Mouse (Mus musculus) olfactory bulb, adult 2 months (tissue): ENCODE results near the gene Ddrgk1. TPM values are rescaled to one million over a fixed set of nuclear protein-coding genes. Genes with fewer than 3 reads are reported as not detected.

Experiments used
- H3K27ac ChIP-seq: fragments of 200-500 bp; 2 replicates; pipeline ENCODE4 v1.5.1; 2012; ENCODE audit warnings: low read depth, low read length; ENCODE audit not compliant: insufficient read depth
- H3K4me1 ChIP-seq: fragments of 200-500 bp; 2 replicates; pipeline ENCODE4 v1.6.1; 2012; ENCODE audit warnings: low read length; ENCODE audit not compliant: control insufficient read depth, insufficient read depth
- H3K4me3 ChIP-seq: fragments of 200-500 bp; 2 replicates; pipeline ENCODE4 v1.5.1; 2012; ENCODE audit warnings: mild to moderate bottlenecking, low read depth, low read length, moderate library complexity; ENCODE audit not compliant: insufficient read depth
- CTCF ChIP-seq: fragments of 200-500 bp; IDR thresholded peaks from 2 replicates; pipeline ENCODE4 v1.5.1; 2012; ENCODE audit warnings: low read depth, mild to moderate bottlenecking, low read length, moderate library complexity; ENCODE audit not compliant: insufficient read depth
- POLR2A ChIP-seq: fragments of 200-500 bp; IDR thresholded peaks from 2 replicates; pipeline ENCODE4 v1.6.1; 2012; ENCODE audit warnings: mild to moderate bottlenecking, low read depth, low read length, moderate library complexity; ENCODE audit not compliant: insufficient read depth
- WGBS: fragments of 180-500 bp; shearing (Covaris S2); methylation state at CpG from one replicate; pipeline ENCODE4 v1.1.7; 2018; 5-methylcytosine and 5-hydroxymethylcytosine counted together
- polyA plus RNA-seq: library from polyadenylated mRNA; stranded (reverse); fragments of >200 nt; gene quantifications from 2 replicates; pipeline ENCODE4 v1.2.4, GENCODE M21; 2012; ENCODE audit warnings: low replicate concordance; ENCODE audit not compliant: missing spikeins, insufficient read depth, insufficient read length

Ddrgk1 gene
- polyA plus RNA-seq, 1 experiment: not detected

GRCm38 (mm10) chr2:130693563-130693962 is 29.1 kb upstream of the Ddrgk1 start:
- H3K4me3 ChIP-seq: no peak overlapping the region
- WGBS: 53% methylated on average over 3 of the region's 3 CpGs
- TF ChIP-seq POLR2A (no peak), CTCF (no peak)
- peaks cover 22% of the 10 kb centered on the region for H3K4me1 ChIP-seq
- H3K27ac ChIP-seq: no peak overlapping the region

DNA sequence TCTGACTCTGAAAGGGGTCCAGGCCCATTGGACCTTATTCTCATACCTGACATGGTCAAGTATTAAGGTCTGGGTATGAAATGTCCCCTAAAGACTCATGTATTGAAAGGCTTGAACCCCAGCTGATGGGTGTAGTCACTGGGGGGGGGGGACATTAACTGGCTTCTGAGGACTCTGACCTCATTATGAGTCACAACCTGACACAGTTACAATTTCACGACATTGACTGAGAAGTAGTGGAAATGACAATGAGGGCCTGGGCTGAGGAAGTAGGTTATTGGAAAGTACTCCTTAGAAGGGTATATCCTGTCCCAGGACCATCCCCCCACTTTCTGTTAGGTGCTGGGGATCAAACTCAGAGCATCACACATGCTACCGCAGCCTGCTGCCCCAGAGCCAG is 24.6 kb upstream of the Ddrgk1 start:
- WGBS: 83% methylated on average over 2 of the region's 2 CpGs
- Histone ChIP-seq H3K4me1 (no peaks in the 10 kb centered on the region; the same call in 1 of the 2 replicates), H3K4me3 (no peak overlapping the region), H3K27ac (no peak overlapping the region)
- TF ChIP-seq CTCF: no peak
- TF ChIP-seq POLR2A: no peak

DNA sequence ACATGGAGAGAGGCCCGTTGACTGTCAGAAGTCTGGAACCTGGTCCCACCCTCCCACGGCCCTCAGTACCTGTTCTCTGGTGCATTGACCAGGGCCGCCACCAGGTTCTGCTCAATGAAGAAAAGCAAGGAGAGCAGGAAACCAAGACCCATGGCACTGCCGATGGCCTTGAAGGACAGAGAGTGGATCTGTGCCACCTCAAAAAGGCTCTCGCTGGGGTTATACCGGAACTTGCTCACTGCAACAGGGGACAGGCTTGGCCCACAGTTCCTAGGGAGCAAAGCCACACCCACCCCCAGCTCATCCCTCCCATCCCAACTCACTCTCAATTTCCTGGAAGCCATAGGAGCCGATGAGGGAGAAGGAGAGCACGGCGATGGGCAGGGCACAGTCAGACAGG is 21.0 kb upstream of the Ddrgk1 start:
- no peaks in the 10 kb centered on the region for H3K4me1 ChIP-seq
- WGBS: 91% methylated on average over 9 of the region's 9 CpGs
- TF ChIP-seq POLR2A (no peak), CTCF (no peak)
- H3K4me3 ChIP-seq: no peak overlapping the region
- no peak overlapping the region for H3K27ac ChIP-seq

GRCm38 (mm10) chr2:130681531-130681930 is 17.1 kb upstream of the Ddrgk1 start:
- no peak for TF ChIP-seq CTCF
- no peak for TF ChIP-seq POLR2A
- Histone ChIP-seq H3K27ac (no peak overlapping the region), H3K4me3 (no peak overlapping the region), H3K4me1 (no peaks in the 10 kb centered on the region)
- 75% methylated on average over 3 of the region's 3 CpGs for WGBS

DNA sequence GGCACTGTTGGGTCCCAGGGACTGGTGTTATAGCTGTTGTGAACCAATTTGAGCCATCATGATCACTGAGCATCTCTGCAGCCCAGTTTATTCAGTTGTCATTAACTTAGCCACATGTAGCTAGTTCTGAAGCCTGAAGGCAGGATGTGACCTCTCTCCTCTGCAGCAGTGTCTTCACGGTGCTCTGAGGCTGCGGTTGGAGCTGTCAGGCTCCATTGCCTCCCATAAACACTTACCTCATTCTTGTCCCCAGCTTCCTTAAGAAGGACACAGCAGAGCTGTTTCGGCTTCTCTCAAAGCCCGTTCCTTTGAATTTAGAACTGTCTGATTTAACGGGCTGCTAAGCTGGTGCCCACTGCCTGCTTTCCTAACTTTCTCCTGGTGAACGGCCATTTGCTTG is 15.4 kb upstream of the Ddrgk1 start:
- no peak for TF ChIP-seq POLR2A
- no peak for TF ChIP-seq CTCF
- WGBS: 92% methylated on average over 6 of the region's 6 CpGs

DNA sequence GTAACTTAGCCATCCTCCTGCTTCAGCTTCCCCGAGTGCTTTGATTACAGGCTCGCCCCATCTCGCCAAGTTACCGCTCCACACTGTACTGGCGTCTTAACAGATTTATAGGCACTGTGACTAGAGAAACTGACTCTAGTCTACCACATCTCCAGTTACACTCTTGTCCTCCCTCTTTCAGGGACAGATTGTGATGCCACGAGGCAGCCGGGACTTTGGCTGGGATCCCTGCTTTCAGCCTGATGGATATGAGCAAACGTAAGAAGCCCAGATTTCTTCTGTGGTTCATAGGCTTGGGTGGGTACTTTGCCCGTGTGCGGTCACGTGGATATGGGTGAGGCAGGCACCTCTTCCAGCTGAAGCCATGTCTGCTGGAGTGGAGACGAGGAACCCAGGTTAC is 14.7 kb upstream of the Ddrgk1 start:
- Histone ChIP-seq H3K4me3 (no peak overlapping the region), H3K4me1 (no peaks in the 10 kb centered on the region), H3K27ac (no peak overlapping the region)
- TF ChIP-seq CTCF: no peak
- TF ChIP-seq POLR2A: no peak
- WGBS: 92% methylated on average over 12 of the region's 12 CpGs

More for the DNA sequence above, 15.4 kb upstream of the Ddrgk1 start:
- H3K4me1 ChIP-seq: no peaks in the 10 kb centered on the region
- H3K4me3 ChIP-seq: no peak overlapping the region
- H3K27ac ChIP-seq: no peak overlapping the region

DNA sequence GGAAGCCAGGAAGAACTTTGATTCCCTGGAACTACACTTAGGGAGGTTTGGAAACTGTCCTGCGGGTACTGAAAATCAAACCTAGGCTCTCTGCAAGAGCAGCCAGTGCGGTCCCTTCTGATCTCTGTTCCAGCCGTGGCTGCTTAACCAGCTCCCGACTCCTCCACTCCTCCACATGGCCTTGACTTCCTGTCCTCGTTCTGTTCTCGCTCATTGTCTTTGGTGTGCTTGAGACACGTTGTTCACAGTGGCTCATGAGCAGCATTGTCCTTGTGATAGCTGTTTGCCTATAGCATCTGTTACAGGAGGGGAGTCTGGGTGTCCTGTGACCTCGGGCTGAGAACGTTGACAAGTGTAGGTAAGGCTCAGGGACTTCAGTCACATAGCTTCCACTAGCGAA is 12.8 kb upstream of the Ddrgk1 start:
- WGBS: 91% methylated on average over 10 of the region's 10 CpGs
- Histone ChIP-seq H3K27ac (no peak overlapping the region), H3K4me1 (no peaks in the 10 kb centered on the region), H3K4me3 (no peak overlapping the region)
- no peak for TF ChIP-seq CTCF
- no peak for TF ChIP-seq POLR2A

DNA sequence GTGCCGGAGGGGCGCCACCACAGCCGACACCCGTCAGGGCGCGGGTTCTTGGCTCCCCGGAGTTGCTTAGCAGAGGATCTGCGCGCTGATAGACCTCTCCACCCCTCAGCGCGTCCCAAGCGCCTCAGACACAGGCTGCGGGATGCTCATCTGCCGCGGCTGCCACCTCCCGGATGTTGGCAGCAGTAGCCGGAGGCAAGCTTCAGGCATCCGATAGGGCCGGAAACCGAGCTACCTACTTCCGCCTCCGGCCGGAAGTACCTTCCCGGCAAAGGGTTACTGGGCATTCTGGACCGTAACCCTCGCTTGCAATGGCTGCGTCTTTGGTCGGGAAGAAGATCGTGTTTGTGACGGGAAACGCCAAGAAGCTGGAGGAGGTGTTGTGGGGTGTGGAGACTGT is 3.1 kb upstream of the Ddrgk1 start, which contains the start of gene Itpa:
Itpa (plus strand) TSS at position 52 of the 400 bp plus-strand sequence.
- peak; percentile 45 for TF ChIP-seq CTCF
- TF ChIP-seq POLR2A: peak; percentile 57
- under 1% methylated on average over 31 of the region's 31 CpGs for WGBS
- Histone ChIP-seq H3K27ac (peak within 1 kb of the TSS; percentile 34), H3K4me3 (peak within 1 kb of the TSS; percentile 79), H3K4me1 (peaks cover 13% of the 10 kb centered on the region)

- H3K4me3 ChIP-seq: no peak overlapping the region; the same call in 1 of the 2 replicates
- peaks cover 17% of the 10 kb centered on the region for H3K4me1 ChIP-seq
- H3K27ac ChIP-seq: no peak overlapping the region
- TF ChIP-seq POLR2A: no peak
- TF ChIP-seq CTCF: no peak
- 88% methylated on average over 11 of the region's 11 CpGs for WGBS
Measured at GRCm38 (mm10) chr2:130663342-130663741, 1.1 kb downstream of the Ddrgk1 start.

DNA sequence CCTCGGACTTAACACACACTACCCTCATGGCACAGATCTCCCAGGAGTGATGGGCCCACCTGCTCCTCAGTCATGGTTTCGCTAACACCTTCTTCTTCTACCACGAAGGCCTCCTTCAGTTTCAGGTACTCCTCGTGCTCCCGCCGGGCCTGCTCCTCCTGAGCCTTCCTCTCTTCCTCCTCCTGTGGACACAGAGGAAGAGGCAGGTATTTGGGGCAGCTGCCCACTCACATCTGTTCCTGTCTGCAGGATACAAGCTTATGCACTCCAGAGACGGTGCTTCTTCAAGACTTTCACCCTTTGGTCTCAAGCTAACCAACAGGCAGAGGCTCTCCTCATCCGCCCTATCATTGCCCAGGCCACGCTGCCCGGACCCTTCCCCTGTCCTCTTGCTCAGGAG is 5.9 kb downstream of the Ddrgk1 start:
- Histone ChIP-seq H3K27ac (no peak overlapping the region; the same call in 1 of the 2 replicates), H3K4me1 (peaks cover 24% of the 10 kb centered on the region), H3K4me3 (no peak overlapping the region)
- WGBS: 96% methylated on average over 10 of the region's 10 CpGs
- TF ChIP-seq POLR2A: no peak
- no peak for TF ChIP-seq CTCF
